Mouse (Mus musculus) CH12.LX (cell line): Measurements from ENCODE around the gene Abcb8.

Experiments
- BHLHE40 ChIP-seq: IDR thresholded peaks from 2 replicates; pipeline ENCODE4 v1.6.1; 2011; ENCODE audit warnings: mild to moderate bottlenecking, low read depth, low read length, improper control_type of control experiment
- CHD2 ChIP-seq: IDR thresholded peaks from 2 replicates; pipeline ENCODE4 v1.6.1; 2011; ENCODE audit warnings: low read length, improper control_type of control experiment

DNA sequence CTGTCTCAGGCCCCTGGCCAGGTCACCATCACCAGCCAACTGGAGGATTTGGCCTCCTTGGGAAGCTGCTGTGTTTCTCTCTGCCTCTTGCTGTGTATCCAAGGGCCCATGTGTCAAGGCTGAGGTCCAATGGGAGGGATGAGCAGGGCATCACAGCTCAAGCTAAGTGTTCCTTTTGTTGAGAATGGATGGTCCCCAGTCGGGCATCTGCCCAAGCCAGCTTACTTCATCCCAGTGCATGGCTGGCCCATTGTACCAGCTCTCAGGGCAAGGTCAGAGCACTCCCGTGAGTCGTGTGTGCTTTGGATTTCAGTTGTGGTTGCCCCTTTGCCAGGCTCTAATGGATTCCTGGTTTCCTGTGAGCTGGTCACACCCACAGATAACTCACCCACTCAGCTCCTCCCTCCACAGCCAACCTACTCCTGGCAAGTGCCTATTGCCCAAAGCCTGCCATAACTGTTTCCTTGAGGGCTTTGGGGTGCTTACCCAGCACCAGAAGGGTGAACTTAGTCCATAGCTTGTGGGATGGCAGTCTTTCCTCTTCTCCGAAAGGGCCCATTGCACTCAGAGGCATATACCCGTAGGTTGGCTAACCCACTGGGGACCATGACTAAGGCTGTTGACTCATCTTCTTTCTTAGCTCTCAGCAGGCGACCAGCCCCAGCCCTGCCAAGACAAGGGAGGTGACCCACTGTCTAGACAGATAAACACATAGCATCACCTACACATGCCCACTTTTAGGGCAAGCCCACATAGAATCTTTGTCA, 11.3 kb downstream of the Abcb8 start:
- TF ChIP-seq BHLHE40 (no peak), CHD2 (no peak)
